Mouse (Mus musculus) liver, adult 2 months (tissue): Measurements from ENCODE around the gene Smim5.

Source experiments
- CTCF ChIP-seq: fragments of 200-500 bp; IDR thresholded peaks from 2 replicates; pipeline ENCODE4 v1.5.1; 2011; ENCODE audit warnings: low read depth, low read length, control low read depth
- POLR2A ChIP-seq: fragments of 200-500 bp; IDR thresholded peaks from 2 replicates; pipeline ENCODE4 v1.6.1; 2011; ENCODE audit warnings: low read length, control low read depth; ENCODE audit not compliant: insufficient read depth; ENCODE audit errors: extremely low read depth

DNA sequence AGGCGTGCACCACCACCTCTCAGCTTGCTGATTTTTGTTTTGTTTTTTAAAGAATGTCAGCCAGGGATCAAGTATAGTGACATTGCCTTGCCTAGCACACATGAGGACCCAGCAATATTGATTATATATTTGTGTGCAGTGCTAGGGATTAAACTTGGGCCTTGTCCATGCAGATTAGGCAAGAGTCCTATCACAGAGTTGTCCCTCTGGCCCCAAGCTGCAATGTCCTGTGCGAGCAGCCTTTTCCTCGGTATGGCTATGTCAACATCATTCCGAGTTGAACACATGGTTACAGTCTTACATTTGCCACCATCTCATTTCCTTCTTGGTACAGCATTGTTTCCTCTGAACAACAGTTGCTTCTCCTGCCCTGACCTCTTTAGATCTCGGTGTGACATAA lies 19.3 kb downstream of the Smim5 start:
- no peak for TF ChIP-seq CTCF
- no peak for TF ChIP-seq POLR2A
